Mouse (Mus musculus) thymus, postnatal 4 days (tissue): ENCODE measurements around the gene Abcb8.
"Not testable (repeated sequence)": the region's sequence is repeated elsewhere in the genome, so short reads cannot be mapped to it uniquely, and the experiment has no call there.

Experiments
- DNase-seq: peaks from one replicate; pipeline ENCODE4 v3.0.0; 2021

The Abcb8 gene

GRCm38 (mm10) chr5:24369767-24370166 lies 23.7 kb upstream of the Abcb8 start:
- no peak for DNase-seq

GRCm38 (mm10) chr5:24373807-24374206 lies 19.7 kb upstream of the Abcb8 start:
- DNase-seq = no peak

DNA sequence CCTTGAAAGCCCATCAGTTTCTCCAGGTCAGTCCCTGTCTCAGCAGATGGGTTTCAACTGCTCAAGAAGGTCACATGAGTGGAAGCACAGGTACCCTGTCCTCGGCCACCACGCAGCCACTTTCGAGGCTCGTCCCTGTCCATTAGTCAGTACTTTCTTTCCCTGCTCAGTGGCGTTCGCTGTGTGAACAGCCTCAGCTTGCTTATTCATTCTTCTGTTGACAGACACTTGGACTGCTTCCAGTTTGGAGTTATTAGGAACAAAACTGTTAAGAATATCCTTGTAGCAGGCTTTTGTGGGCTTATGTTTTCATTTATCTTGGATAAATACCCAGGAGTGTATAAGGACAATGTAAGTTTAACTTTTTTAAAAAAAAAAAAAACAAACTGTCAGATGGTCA lies 19.2 kb upstream of the Abcb8 start:
- no peak for DNase-seq

DNA sequence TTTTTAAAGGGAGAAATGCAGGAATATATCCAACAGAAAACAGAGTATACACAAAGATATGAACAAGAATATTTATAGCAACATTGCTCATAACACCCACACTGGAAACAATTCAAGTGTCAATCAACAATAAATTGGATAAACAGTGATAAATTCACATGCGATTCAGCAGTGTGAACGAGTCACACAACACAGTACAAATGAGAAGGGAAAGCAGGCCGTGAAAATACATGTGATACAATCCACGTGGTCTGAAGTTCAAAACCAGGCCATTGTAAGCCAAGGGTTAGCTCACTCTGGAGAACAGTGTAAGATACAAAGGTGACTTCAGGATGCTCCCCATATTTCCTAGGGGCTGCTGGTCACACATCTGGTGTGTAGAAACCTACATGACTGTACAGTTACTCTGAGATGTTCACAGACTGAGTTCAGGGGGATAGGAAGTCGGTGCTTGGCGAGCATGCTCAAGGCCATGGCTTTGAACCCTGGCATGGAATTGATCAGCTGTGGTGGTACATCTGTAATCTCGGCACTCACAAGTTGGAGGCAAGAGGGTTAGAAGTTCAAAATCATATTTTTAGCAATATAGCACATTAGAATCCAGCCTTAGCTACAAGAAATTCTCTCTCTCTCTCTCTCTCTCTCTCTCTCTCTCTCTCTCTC lies 18.7 kb upstream of the Abcb8 start:
- no peak for DNase-seq

DNA sequence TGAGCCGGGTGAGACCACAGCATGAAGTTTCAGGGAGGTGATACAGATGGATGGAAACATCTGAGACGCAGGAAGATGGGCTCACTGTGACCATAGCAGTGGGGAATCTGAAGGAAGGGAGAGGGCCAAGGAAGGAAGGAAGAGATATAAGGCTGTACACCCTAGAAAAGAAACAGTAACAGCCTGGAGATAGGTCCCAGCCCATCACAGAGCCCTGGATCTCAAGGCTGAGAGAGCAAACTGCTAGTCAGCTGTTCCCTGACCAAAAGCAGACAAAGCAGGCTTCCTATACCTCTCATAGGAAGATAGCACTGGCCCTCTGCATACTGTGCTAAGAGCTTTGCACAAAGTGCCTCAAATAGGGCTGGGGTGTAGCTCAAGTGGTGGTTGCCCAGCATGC lies 14.8 kb upstream of the Abcb8 start:
- DNase-seq = no peak

DNA sequence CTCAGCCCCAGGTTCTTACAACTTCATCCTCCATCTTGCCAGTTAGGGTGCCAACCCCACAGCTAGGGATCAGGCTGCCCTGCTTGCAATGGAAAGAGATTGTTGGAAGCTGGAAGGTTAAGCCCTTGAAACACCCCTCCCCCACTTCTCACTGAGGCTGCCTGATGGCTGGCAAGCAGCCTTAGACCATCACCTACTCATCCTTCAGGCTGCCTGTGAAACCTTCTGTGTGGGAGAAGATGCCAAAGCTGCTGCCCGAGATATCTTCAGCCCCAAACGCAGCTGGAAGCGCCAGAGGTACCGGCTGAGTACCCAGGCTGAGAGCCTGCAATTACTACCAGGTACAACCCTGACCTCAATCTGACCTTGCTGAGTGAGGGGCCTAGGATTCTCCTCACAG lies 14.0 kb upstream of the Abcb8 start:
- no peak for DNase-seq

DNA sequence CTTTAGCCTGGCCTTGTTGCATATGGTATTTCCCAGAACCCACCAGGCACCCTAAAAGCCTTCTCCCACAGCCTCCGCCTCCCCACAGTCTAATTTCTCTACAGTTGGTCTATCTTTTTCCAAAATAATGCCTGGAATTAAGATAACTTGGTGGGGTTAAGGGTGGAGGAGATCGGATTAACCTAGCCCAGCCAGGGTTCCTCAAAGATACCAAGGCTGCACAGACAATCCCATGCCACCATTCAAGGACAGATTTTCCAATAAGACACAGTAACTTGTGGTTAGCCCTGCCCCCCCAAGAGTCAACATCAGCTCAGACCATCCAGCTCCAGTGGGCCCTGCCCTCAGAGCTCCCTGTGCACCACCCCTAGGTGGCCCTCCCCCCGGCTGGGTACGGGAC lies 13.0 kb upstream of the Abcb8 start:
- no peak for DNase-seq

GRCm38 (mm10) chr5:24381486-24381885 lies 12.0 kb upstream of the Abcb8 start:
- DNase-seq = no peak

DNA sequence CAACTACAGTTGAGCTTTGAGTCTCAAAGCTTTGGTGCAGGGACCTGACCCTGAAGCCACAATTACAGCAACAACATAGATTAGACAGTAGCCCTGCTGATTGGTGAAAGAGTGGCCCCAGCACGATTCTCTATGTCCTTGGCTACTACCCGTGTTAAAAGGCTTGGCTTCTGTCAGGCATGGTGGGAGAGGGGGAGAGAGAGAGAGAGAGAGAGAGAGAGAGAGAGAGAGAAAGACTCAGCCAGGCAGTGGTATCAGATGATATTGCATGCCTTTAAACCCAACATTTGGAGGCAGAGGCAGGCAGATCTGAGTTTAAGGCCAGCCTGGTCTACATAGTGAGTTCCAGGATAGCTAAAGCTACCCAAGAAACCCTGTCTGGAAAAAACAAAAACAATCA lies 11.5 kb upstream of the Abcb8 start:
- no peak for DNase-seq

DNA sequence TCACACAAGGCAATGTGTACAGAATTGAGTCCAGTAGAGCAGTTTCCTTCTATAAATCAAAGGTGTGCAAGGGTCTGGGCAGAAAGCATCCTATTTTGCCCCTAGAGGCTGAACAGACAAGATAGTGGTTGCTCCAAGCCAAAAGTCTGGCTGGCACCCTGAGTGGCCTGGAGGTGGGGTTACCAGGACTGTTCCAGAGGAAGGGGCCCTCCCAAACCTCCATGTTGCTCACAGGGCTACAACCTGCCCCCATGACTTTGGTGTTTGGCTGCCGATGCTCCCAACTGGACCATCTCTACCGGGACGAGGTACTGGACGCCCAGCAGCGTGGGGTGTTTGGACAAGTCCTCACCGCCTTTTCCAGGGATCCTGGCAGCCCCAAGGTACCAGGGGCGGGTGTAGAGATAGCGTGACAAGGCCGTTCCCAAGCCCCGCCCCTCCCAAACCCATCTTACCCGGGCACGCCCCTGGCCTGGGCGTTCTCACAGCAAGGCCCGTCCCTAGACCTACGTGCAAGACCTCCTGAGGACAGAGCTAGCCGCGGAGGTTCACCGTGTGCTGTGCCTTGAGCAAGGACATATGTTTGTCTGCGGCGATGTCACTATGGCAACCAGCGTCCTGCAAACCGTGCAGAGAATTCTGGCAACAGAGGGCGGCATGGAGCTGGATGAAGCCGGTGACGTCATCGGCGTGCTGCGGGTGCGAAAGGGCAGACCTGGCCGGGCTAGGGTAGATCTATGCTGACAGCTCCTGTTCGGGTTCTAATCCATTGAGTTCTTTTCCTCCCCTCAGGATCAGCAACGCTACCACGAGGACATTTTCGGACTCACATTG lies 10.2 kb upstream of the Abcb8 start:
- peak; percentile 96 for DNase-seq

GRCm38 (mm10) chr5:24384407-24384806 lies 9.1 kb upstream of the Abcb8 start:
- no peak for DNase-seq

DNA sequence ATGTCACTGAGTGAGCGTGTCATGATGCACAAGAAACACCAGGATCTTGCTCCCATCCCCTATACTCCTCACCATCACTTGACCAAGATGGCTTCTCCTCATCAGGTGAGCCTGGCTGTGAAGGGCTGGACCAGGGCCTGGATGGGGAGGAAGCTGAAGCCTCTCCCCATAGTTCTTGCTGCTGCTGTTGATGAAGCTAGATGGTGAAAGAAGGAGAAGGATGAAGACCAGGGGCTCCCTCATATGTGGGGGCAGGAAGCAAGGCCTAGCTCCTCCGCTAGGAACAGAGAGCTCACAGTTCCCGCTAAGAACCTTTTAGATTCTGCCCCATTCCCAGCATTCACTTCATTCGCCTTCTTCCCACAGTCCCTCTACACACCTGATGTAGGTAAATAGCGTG lies 8.1 kb upstream of the Abcb8 start:
- DNase-seq = no peak

DNA sequence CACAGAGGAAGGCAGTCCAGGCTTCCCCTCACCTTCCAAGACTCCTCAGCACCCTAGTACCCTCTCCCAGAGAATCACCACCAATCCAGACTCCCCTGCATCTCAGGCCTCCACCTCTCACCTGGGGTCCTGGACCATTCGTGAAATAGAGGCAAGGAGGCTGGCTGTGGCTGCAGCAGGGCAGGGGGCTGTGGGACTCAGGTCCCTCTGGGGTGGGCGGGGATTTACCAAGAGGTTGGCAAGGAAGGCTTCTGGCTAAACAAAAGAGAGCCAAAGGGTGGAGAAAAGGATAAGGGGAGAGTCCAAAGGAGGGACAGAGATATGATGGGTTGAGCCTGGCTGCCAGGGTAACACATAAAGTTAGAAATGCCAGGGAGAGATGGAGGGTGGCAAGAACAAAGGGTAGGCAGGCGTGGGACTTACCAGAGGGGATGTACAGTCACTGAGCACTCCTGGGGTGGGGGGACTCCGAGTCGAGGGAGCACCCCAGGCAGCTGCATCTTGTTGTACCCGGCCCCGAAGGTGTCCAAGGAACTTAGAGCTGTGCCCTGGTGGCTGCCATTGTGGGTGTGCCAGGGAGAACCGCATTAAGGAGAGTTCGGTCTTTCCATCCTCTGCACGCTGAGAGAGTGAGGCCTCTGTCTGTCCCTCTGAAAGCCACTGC lies 7.4 kb upstream of the Abcb8 start:
- no peak for DNase-seq

DNA sequence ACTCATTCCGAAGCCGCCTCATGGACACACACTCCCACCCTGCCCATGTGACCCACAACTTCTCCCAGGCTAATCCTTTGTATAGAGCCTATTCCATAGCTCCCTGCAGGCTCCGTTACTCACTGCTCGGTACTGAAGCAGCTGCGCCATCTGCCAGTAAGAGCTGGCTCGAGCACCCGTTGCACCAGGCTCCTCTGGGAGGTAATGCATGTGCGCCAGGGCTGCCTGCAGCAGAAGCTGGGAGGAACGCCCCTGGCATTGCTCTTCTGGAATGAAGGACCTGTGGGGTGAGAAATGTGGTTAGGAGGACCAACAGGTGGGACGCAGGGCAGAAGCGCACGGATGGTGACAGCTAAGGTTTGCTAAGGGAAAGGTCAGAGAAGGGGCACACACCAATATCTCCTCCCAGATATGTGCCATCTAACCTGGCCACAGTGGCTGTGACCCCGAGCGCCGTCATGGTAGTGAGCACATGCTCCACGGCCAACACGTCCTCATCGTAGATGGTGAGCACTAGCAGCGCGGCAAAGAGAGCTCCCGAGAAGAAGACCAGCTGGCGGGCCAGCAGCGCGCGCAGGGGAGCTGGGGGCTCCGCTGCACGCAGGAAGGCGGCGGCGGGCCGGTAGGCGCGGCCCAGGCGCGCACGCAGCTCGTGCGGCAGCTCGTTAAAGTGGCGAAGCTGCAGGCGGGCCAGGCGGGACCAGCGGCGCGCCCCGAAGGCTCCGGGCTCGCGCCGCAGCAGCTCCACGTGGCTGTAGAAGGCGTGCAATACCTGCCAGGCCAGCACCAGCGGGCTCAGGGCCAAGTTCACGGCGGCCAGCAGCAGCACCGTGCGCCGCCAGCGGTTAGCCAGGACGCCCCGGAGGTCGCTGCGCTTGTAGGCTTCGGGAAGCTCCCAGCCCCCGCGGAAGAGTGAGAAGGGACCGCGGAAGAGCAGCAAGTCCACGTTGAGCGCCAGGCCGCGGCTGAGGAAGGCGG lies 5.9 kb upstream of the Abcb8 start:
- DNase-seq = peak; percentile 74

GRCm38 (mm10) chr5:24388246-24388915 lies 5.1 kb upstream of the Abcb8 start:
- DNase-seq = no peak

- DNase-seq = peak; percentile 54
Measured at GRCm38 (mm10) chr5:24389011-24389657, 4.3 kb upstream of the Abcb8 start.

GRCm38 (mm10) chr5:24389658-24390020 lies 3.8 kb upstream of the Abcb8 start:
- DNase-seq = no peak

DNA sequence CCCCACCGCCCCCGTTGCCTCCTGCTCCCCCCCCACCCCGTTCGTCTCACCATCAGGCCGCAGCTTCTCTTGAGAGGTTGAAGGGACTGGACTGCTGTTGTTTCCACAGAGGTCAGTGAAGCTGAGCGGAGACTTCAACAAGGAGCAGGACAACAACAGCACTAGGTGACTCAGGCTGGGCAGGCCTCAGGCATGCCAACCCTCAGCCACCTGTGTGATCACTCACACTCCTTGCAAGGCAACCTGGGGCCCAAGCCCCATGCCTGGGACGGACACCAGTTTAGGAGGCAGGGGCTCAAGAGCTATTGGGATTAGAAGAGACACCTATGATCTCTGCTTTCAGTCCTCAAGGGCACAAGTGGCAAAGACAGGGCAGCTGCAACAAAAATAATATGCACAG lies 1.6 kb upstream of the Abcb8 start, which contains the start of gene Atg9b:
TSS of gene Atg9b (minus strand) at position 280 of the 400 bp plus-strand sequence.
- no peak for DNase-seq

DNA sequence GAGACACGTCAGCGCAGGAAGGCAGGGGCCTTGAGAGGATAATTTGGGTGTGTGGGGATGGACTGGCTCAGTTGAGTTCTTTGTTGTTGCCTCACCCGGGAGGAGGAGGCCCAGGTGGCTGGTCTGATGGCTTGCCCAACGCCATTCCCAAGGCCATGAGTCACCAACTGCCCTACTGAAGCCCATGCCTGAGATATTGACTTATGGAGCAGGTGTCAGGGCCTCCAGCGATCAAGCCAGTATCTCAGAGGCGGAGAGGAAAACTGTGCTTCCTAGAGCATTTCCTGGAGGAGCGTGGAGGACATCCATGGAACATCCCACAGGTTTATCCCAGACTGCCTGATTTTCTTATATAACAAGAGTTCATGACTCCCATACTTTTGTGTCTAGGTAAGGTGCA lies 739 bp upstream of the Abcb8 start:
- DNase-seq = no peak

DNA sequence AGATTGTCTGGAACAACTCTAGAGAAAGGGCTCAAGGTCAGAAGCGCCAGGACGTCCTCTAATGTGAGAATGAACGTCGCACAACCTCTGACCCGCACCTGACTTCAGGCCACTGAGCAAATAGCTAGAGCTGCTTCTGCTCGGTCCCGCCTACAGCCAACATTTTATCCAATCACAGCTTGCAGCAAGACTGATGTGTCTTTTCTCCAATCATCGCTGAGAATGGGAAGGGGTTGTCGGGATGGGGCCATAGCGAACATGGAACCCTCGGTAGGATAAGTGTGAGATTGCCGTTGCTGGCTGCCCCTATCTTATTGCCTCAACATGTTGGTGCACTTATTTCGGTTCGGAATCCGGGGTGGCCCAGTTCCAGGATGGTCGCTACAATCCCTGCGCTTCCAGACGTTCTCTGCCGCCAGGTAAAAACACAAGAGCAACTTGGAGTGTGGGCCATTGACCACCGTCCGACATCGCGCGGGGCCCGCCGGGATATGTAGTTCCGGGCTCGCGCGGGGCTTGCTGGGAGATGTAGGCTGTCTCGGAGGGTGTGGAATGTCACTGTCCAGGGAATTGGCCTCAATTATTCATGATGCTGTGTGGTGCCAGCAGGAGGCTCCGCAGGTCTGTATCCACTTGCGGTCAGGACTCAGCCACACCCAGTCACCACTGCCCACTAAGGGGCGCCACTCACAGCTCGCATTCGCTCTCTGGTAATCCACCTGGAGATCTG lies 867 bp downstream of the Abcb8 start:
- DNase-seq = peak; percentile 90

GRCm38 (mm10) chr5:24396254-24396653 lies 2.8 kb downstream of the Abcb8 start:
- DNase-seq = not testable (repeated sequence)
